Mouse (Mus musculus) kidney, adult 11 months (tissue): ENCODE results near the gene Fasl.

Source experiments
- DNase-seq: peaks from one replicate; pipeline ENCODE4 v3.0.0; 2022

Fasl gene

GRCm38 (mm10) chr1:161788339-161788738 is at the start of gene Fasl:
Gene Fasl, minus strand, starts transcription at chr1:161788495.
- DNase-seq = no peak

GRCm38 (mm10) chr1:161826677-161827076 is 38.4 kb upstream of the Fasl start:
- no peak for DNase-seq

GRCm38 (mm10) chr1:161809428-161809827 is 21.1 kb upstream of the Fasl start:
- DNase-seq = no peak

GRCm38 (mm10) chr1:161808980-161809379 is 20.7 kb upstream of the Fasl start:
- no peak for DNase-seq

GRCm38 (mm10) chr1:161804541-161804971 is 16.3 kb upstream of the Fasl start:
- DNase-seq = no peak

- DNase-seq = no peak
Measured at GRCm38 (mm10) chr1:161801321-161801720, 13.0 kb upstream of the Fasl start.

- DNase-seq = no peak
Measured at GRCm38 (mm10) chr1:161800256-161800655, 12.0 kb upstream of the Fasl start.

GRCm38 (mm10) chr1:161799791-161800190 is 11.5 kb upstream of the Fasl start:
- DNase-seq = no peak

- no peak for DNase-seq
Measured at GRCm38 (mm10) chr1:161798866-161799265, 10.6 kb upstream of the Fasl start.

- no peak for DNase-seq
Measured at GRCm38 (mm10) chr1:161794447-161795211, 6.3 kb upstream of the Fasl start.

- no peak for DNase-seq
Measured at GRCm38 (mm10) chr1:161793321-161793720, 5.0 kb upstream of the Fasl start.

GRCm38 (mm10) chr1:161792687-161792969 is 4.3 kb upstream of the Fasl start:
- DNase-seq = no peak

GRCm38 (mm10) chr1:161791854-161792686 is 3.8 kb upstream of the Fasl start:
- DNase-seq = no peak

GRCm38 (mm10) chr1:161782725-161783124 is 5.6 kb downstream of the Fasl start:
- DNase-seq = no peak

GRCm38 (mm10) chr1:161781594-161781993 is 6.7 kb downstream of the Fasl start:
- DNase-seq = no peak

- DNase-seq = no peak
Measured at GRCm38 (mm10) chr1:161779057-161779456, 9.2 kb downstream of the Fasl start.

- no peak for DNase-seq
Measured at GRCm38 (mm10) chr1:161775151-161775550, 13.1 kb downstream of the Fasl start.

- no peak for DNase-seq
Measured at GRCm38 (mm10) chr1:161771293-161771692, 17.0 kb downstream of the Fasl start.

GRCm38 (mm10) chr1:161769329-161769728 is 19.0 kb downstream of the Fasl start:
- no peak for DNase-seq

- no peak for DNase-seq
Measured at GRCm38 (mm10) chr1:161767101-161767524, 21.2 kb downstream of the Fasl start.

- no peak for DNase-seq
Measured at GRCm38 (mm10) chr1:161766656-161767055, 21.6 kb downstream of the Fasl start.

GRCm38 (mm10) chr1:161765932-161766331 is 22.4 kb downstream of the Fasl start:
- no peak for DNase-seq

- DNase-seq = no peak
Measured at GRCm38 (mm10) chr1:161764964-161765363, 23.3 kb downstream of the Fasl start.

- no peak for DNase-seq
Measured at GRCm38 (mm10) chr1:161761556-161761955, 26.7 kb downstream of the Fasl start.
